Mouse (Mus musculus) E14TG2a.4 (cell line): Measurements from ENCODE around the gene Shisal1.

Experiments
- CTCF ChIP-seq: conservative IDR thresholded peaks from 2 replicates; pipeline ENCODE4 v1.5.1; 2014; ENCODE audit warnings: low read length
- NANOG ChIP-seq: IDR thresholded peaks from 2 replicates; pipeline ENCODE4 v1.6.1; 2014; ENCODE audit warnings: borderline replicate concordance, low read length, mixed read lengths
- POU5F1 ChIP-seq: IDR thresholded peaks from 2 replicates; pipeline ENCODE4 v1.6.1; 2014; ENCODE audit warnings: low read length, borderline replicate concordance

GRCm38 (mm10) chr15:84351915-84352844 lies 94.7 kb downstream of the Shisal1 start:
- TF ChIP-seq CTCF (no peak), POU5F1 (no peak), NANOG (no peak)
